Mouse (Mus musculus): Measurements from ENCODE around the gene Ctso.

DNA sequence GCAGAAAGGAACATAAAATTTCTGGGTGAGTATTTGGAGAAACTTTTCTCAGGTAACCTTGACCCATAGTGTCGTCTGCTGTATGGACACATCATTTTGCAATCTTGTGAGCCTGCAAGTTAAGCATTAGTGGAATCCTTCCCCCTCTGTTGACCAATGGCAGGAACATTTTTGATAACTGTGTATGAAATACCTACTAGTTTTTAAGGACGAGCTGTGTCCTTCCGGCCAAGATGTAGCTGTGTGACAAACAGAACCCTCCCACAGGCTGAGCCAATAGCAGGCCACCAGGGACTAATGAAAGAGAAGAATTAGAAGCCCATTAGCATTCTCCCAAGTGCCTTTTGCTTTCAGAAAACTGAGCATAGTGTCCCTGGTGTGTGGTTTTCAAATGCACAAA is 58.1 kb downstream of the Ctso start:
- TF ChIP-seq POLR2A (IDR thresholded peaks at IDR 0.05; ENCODE audit: low read depth, low read length), result no peak
- no peak for TF ChIP-seq CTCF (IDR thresholded peaks at IDR 0.05; ENCODE audit: extremely low read depth, insufficient read depth, insufficient read length, insufficient replicate concordance)

Measured in spleen, adult 2 months (tissue).